In genomic region chr5:146859246-146859645, GRCm38 (mm10) we compare ENCODE assay signal across 17 mouse cellular contexts. TPM values are rescaled to one million over a fixed set of nuclear protein-coding genes. Genes with fewer than 3 reads are reported as not detected.
"Had no signal": no experiment of that assay in that cellular context is flagged by ENCODE, and none has a peak within 500 bp of the region (broad histone marks: within the 10 kb centered on the region; RNA-seq: fewer than 3 reads in every experiment).

No protein-coding gene starts in this region.

- H3K9ac ChIP-seq: limb, embryonic 12.5 days; liver, embryonic 13.5 days; liver, postnatal 0 days; lung, embryonic 15.5 days; midbrain, embryonic 12.5 days; stomach, embryonic 15.5 days had no signal

- H3K9me3 ChIP-seq: lung, embryonic 15.5 days; midbrain, embryonic 12.5 days; stomach, embryonic 15.5 days had no signal

- ATAC-seq: liver, postnatal 0 days had no signal

- DNase-seq: kidney, adult 8-10 months; kidney, postnatal 25 days; layer of hippocampus, adult 9-11 months; liver; liver, embryonic 13.5 days; liver, postnatal 0 days; lung, postnatal 14 days; right cerebral cortex, postnatal 14 days; thymus, adult 2 months; thymus, postnatal 25 days had no signal

- H3K4me1 ChIP-seq: limb, embryonic 12.5 days; stomach, embryonic 15.5 days had no signal

- H3K27ac ChIP-seq: limb, embryonic 12.5 days; liver, embryonic 13.5 days; lung, embryonic 15.5 days; macrophage; midbrain, embryonic 12.5 days; stomach, embryonic 15.5 days had no signal

- H3K4me2 ChIP-seq: limb, embryonic 12.5 days; liver, embryonic 13.5 days; lung, embryonic 15.5 days; midbrain, embryonic 12.5 days; stomach, embryonic 15.5 days had no signal

- H3K4me3 ChIP-seq: limb, embryonic 12.5 days; liver, embryonic 13.5 days; lung, embryonic 15.5 days; megakaryocyte, embryonic 14.5 days; midbrain, embryonic 12.5 days; stomach, embryonic 15.5 days had no signal

- H3K36me3 ChIP-seq: limb, embryonic 12.5 days; liver, embryonic 13.5 days; lung, embryonic 15.5 days; midbrain, embryonic 12.5 days; stomach, embryonic 15.5 days had no signal

- H3K27me3 ChIP-seq: limb, embryonic 12.5 days; liver, embryonic 13.5 days; lung, embryonic 15.5 days; megakaryocyte, embryonic 14.5 days; midbrain, embryonic 12.5 days; stomach, embryonic 15.5 days had no signal

RNA-seq across cellular contexts. Expression of gene Rasl11a, which starts 14.4 kb away (rescaled TPM):
- total RNA-seq: neutrophil, adult 5-6 weeks had no signal
- polyA plus RNA-seq: macrophage had no signal
